Mouse (Mus musculus) macrophage (primary cell): ENCODE measurements around the gene Nxn. TPM values are rescaled to one million over a fixed set of nuclear protein-coding genes. Genes with fewer than 3 reads are reported as not detected.

Experiments used
- H3K27ac ChIP-seq: fragments of 350-480 bp; formaldehyde crosslinking; 2 replicates; pipeline ENCODE4 v1.9.0; 2021
- H3K36me3 ChIP-seq: fragments of 350-480 bp; formaldehyde crosslinking; 2 replicates; pipeline ENCODE4 v1.9.0; 2021; ENCODE audit errors: inconsistent target
- H3K4me3 ChIP-seq: fragments of 350-480 bp; formaldehyde crosslinking; 2 replicates; pipeline ENCODE4 v1.9.0; 2021; ENCODE audit errors: inconsistent target
- H3K79me2 ChIP-seq: fragments of 350-480 bp; formaldehyde crosslinking; 2 replicates; pipeline ENCODE4 v1.9.0; 2021; ENCODE audit errors: inconsistent target
- WGBS: methylation state at CpG from one replicate; pipeline ENCODE4 v1.1.7; 2026; ENCODE audit warnings: inconsistent platforms; ENCODE audit not compliant: missing documents; 5-methylcytosine and 5-hydroxymethylcytosine counted together
- polyA plus RNA-seq: library from polyadenylated mRNA; stranded (reverse); fragments of 250-400 nt; gene quantifications from 3 replicates; pipeline ENCODE4 v1.2.4, GENCODE M21; 2018; ENCODE audit warnings: inconsistent platforms

Nxn gene
- polyA plus RNA-seq, 1 experiment from 2014 or later = 0.37 TPM

DNA sequence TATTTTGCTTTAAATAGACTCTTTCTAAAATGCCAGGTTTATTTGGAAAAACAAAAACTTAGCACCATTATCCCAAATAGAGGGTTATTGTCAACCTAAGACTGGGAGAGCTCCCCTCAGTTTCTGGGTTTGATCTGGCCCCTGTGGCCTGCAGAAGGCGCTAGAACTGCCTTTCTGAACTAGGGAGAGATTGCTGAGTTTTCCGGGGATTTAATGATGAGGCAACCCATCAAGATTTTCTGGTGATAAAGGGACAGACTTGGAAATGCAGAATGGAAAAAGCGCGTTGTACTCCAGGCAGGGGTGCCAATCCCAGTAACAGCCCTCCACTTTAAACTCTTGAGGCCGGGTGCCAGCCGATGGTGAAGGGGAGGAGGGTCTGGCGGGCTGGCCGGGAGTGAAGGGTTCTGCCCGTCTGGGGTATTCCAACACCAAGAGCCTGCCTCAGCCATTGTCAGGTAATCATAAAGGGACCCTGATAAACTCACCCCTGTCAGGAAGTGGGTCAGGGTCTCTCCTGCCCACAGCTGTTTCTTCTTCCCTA is 100.4 kb downstream of the Nxn start:
- Histone ChIP-seq H3K4me3 (no peak overlapping the region), H3K79me2 (no peaks in the 10 kb centered on the region), H3K27ac (no peak overlapping the region), H3K36me3 (no peaks in the 10 kb centered on the region)
- 91% methylated on average over 9 of the region's 9 CpGs for WGBS

DNA sequence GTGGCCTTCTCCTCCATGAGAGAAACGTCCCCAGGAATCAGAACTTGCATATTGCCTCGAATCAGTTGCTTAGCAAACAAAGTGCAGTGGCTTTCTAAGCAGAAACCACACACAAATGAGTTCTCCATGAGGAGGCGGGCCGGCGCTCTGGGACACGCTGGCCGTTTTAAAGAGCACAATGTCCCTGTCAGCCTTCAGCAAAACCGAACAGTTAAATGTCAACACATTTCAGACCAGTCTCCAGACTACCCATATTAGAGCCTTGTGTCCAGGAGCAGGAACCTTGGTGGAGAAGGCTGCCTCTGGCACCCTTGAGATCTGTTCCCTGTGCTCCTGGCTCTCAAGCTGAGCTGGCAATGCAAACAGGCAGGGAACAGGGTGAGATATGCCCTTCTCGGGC is 101.7 kb downstream of the Nxn start:
- H3K27ac ChIP-seq = no peak overlapping the region
- H3K4me3 ChIP-seq = no peak overlapping the region
- WGBS = 90% methylated on average over 9 of the region's 9 CpGs
- H3K79me2 ChIP-seq = no peaks in the 10 kb centered on the region
- H3K36me3 ChIP-seq = no peaks in the 10 kb centered on the region

DNA sequence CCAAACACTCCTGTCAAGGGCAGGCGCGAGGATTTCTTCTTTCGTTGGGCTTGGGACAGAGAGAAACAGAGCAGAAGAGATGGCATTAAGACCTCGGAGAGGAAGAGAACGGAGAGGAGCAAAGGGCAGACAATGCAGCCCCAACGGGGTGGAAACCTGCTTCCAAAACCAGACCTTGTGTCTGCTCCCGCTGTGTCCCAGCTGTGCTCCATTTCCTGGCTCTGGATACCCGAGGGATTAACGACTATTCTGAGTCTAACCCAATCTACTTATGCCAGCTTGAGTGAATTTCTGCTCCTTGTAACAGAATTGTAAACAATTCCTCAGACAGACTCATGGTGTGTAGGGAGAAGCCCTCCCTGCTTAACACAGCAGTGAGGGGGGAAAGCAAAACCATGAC is 104.1 kb downstream of the Nxn start:
- no peak overlapping the region for H3K4me3 ChIP-seq
- H3K27ac ChIP-seq = no peak overlapping the region
- no peaks in the 10 kb centered on the region for H3K79me2 ChIP-seq
- no peaks in the 10 kb centered on the region for H3K36me3 ChIP-seq
- WGBS = 76% methylated on average over 9 of the region's 9 CpGs

DNA sequence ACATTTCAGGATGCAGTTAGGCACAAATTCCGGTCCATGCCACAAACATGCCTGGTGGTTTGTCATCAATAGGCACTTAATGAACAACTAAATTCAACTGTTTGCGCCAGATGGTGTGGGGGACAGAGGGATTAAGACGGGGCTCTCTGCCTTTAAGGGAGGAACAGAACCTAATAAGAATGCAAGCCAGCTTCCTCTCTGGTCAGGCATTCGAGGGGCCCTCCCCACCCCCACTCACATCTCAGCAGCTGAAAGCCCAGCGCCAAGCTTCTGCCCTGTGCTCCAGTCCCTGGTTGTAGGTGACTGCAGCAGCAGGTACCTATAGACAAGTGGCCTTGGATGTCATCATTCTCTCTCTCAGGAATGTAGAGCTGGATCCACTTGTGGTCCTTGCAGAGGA is 104.9 kb downstream of the Nxn start:
- H3K4me3 ChIP-seq = no peak overlapping the region
- H3K27ac ChIP-seq = no peak overlapping the region
- 74% methylated on average over 5 of the region's 5 CpGs for WGBS
- H3K79me2 ChIP-seq = no peaks in the 10 kb centered on the region
- no peaks in the 10 kb centered on the region for H3K36me3 ChIP-seq

- no peaks in the 10 kb centered on the region for H3K36me3 ChIP-seq
- no peak overlapping the region for H3K27ac ChIP-seq
- H3K4me3 ChIP-seq = no peak overlapping the region
- WGBS = 93% methylated on average over 6 of the region's 6 CpGs
- H3K79me2 ChIP-seq = no peaks in the 10 kb centered on the region
Measured at GRCm38 (mm10) chr11:76292831-76293230, 106.1 kb downstream of the Nxn start.

DNA sequence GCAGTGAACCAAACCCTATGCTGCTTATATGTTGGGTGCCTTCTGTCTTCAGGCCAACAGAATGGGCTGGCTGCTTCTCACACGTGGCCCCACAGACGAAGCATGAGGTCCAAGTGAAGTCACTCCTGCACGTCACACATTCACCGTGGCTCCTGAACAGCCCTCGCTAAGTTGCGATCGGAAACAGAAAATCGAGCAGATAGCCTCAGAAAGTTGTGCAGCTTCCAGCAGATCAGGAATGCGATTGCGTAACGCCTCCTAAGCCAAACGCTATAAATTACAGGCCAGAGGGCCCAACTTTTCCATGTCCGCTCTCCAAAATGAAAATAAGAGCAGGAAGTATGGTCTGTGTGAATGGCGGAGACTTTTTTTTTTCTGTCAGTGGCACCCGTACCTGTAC is 106.5 kb downstream of the Nxn start:
- Histone ChIP-seq H3K79me2 (no peaks in the 10 kb centered on the region), H3K27ac (no peak overlapping the region), H3K4me3 (no peak overlapping the region), H3K36me3 (no peaks in the 10 kb centered on the region)
- 77% methylated on average over 15 of the region's 15 CpGs for WGBS

- H3K36me3 ChIP-seq = no peaks in the 10 kb centered on the region
- WGBS = 96% methylated on average over 4 of the region's 4 CpGs
- no peaks in the 10 kb centered on the region for H3K79me2 ChIP-seq
- H3K4me3 ChIP-seq = no peak overlapping the region
- no peak overlapping the region for H3K27ac ChIP-seq
Measured at GRCm38 (mm10) chr11:76291960-76292359, 107.0 kb downstream of the Nxn start.

DNA sequence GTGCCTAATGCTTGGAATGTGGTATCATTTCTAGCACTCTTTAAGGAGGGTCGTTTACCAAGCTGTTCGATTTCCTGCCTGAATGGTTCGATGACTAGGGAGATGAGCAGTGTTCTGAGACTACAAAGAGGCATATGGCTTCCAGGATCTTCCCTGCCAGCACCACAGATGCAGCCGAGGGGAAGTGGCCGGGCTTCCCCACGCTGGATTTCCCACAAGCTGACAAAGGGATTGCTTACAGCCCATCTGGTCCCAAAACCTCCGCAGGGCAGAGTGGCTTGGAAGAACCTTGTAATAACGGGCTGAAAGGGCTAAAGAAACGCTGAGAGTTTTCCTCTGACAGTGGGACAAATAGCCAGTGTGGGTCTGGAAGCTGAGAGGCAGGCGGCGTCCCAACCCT is 108.6 kb downstream of the Nxn start:
- no peaks in the 10 kb centered on the region for H3K36me3 ChIP-seq
- 73% methylated on average over 11 of the region's 11 CpGs for WGBS
- no peak overlapping the region for H3K4me3 ChIP-seq

GRCm38 (mm10) chr11:76288645-76289044 is 110.3 kb downstream of the Nxn start:
- no peak overlapping the region for H3K27ac ChIP-seq

More for the DNA sequence above, 108.6 kb downstream of the Nxn start:
- no peaks in the 10 kb centered on the region for H3K79me2 ChIP-seq
- H3K27ac ChIP-seq = no peak overlapping the region

DNA sequence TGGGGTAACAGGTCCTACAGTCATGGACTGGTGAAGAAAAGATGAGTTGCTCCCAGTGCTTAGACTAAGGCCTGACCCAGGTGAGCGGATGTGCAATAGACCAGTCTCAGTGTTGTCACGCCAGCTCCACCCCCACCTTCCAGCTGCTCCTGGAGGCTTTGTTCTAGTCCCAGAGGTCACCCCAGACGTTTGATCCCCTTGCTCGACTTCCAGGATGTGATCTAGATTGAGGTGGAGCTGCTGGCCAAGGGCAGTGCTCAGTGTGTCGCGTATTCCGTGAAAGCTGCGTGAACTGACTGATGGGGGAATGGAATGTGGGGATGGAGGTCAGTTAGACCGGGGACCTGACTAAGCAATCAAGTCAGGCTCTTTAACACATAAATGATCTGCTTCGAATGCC is 111.6 kb downstream of the Nxn start:
- H3K4me3 ChIP-seq = no peak overlapping the region
- 92% methylated on average over 10 of the region's 10 CpGs for WGBS
- H3K79me2 ChIP-seq = no peaks in the 10 kb centered on the region
- H3K36me3 ChIP-seq = no peaks in the 10 kb centered on the region
- H3K27ac ChIP-seq = no peak overlapping the region

More at GRCm38 (mm10) chr11:76288645-76289044, 110.3 kb downstream of the Nxn start:
- WGBS = 58% methylated on average over 6 of the region's 6 CpGs
- Histone ChIP-seq H3K4me3 (no peak overlapping the region), H3K79me2 (no peaks in the 10 kb centered on the region), H3K36me3 (no peaks in the 10 kb centered on the region)

- no peak overlapping the region for H3K4me3 ChIP-seq
- H3K27ac ChIP-seq = no peak overlapping the region
- no peaks in the 10 kb centered on the region for H3K36me3 ChIP-seq
- 78% methylated on average over 10 of the region's 10 CpGs for WGBS
- H3K79me2 ChIP-seq = no peaks in the 10 kb centered on the region
Measured at GRCm38 (mm10) chr11:76286534-76287126, 112.3 kb downstream of the Nxn start.

- Histone ChIP-seq H3K79me2 (no peaks in the 10 kb centered on the region), H3K4me3 (no peak overlapping the region), H3K27ac (no peak overlapping the region), H3K36me3 (no peaks in the 10 kb centered on the region)
- 57% methylated on average over 7 of the region's 7 CpGs for WGBS
Measured at GRCm38 (mm10) chr11:76285431-76286075, 113.4 kb downstream of the Nxn start.

GRCm38 (mm10) chr11:76283841-76284240 is 115.1 kb downstream of the Nxn start:
- WGBS = 94% methylated on average over 6 of the region's 6 CpGs
- Histone ChIP-seq H3K4me3 (no peak overlapping the region), H3K36me3 (no peaks in the 10 kb centered on the region), H3K79me2 (no peaks in the 10 kb centered on the region), H3K27ac (no peak overlapping the region)

- WGBS = 84% methylated on average over 2 of the region's 2 CpGs
- Histone ChIP-seq H3K4me3 (no peak overlapping the region), H3K36me3 (no peaks in the 10 kb centered on the region), H3K79me2 (no peaks in the 10 kb centered on the region), H3K27ac (no peak overlapping the region)
Measured at GRCm38 (mm10) chr11:76279971-76280370, 119.0 kb downstream of the Nxn start.

GRCm38 (mm10) chr11:76278960-76279852 is 119.7 kb downstream of the Nxn start:
- no peaks in the 10 kb centered on the region for H3K79me2 ChIP-seq
- 92% methylated on average over 14 of the region's 14 CpGs for WGBS
- no peaks in the 10 kb centered on the region for H3K36me3 ChIP-seq
- no peak overlapping the region for H3K27ac ChIP-seq
- H3K4me3 ChIP-seq = no peak overlapping the region
